Mouse (Mus musculus): ENCODE measurements around the gene Fbxl17. TPM values are rescaled to one million over a fixed set of nuclear protein-coding genes. Genes with fewer than 3 reads are reported as not detected.

The Fbxl17 gene
- polyA plus RNA-seq, 1 experiment from 2014 or later, result 9.8 TPM

DNA sequence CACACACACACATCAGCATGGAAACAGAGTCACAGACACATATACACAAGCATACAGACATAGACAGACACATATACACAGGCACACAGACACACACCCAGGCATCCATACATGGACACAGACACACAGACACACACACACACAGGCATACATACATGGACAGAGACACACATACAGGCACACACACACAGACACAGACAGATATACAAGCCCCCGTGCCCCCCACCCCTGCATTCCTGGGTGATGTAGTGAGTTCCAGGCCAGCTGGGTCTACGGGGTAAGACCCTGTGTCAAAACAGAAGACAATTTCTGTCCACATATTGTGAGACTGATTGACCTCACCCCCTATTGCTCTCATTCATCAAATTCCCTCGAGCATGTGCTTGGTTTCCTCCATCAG is 332.6 kb downstream of the Fbxl17 start:
- H3K27ac ChIP-seq, result no peak overlapping the region
- no peaks in the 10 kb centered on the region for H3K79me2 ChIP-seq (ENCODE audit: inconsistent target)
- WGBS (ENCODE audit: missing documents), result 95% methylated on average over 3 of the region's 3 CpGs
- H3K4me3 ChIP-seq (ENCODE audit: inconsistent target), result no peak overlapping the region
- H3K36me3 ChIP-seq (ENCODE audit: inconsistent target), result no peaks in the 10 kb centered on the region

- WGBS (ENCODE audit: missing documents), result 96% methylated on average over 3 of the region's 3 CpGs
- H3K79me2 ChIP-seq (ENCODE audit: inconsistent target), result no peaks in the 10 kb centered on the region
- H3K4me3 ChIP-seq (ENCODE audit: inconsistent target), result no peak overlapping the region
- H3K36me3 ChIP-seq (ENCODE audit: inconsistent target), result no peaks in the 10 kb centered on the region
- no peak overlapping the region for H3K27ac ChIP-seq
Measured at GRCm38 (mm10) chr17:63166692-63167091, 333.1 kb downstream of the Fbxl17 start.

DNA sequence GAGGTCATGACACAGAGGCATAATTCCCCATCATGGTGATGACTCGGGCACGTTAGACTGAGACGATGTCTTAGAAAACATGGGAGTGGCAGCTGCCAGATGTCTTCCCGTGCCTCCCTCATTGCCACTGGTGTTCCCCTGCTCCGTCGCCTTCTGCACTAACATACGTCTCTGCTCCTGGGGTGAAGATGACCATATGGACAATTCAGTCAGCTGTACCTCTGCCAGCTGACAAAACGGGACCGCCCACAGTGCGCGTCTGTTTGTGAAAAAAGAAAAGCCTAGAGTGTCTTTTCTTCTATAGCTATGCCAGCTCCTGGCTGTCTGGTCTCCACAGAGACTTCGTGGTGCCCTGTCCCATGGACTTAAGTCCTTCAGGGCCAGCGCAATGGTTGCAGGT is 334.0 kb downstream of the Fbxl17 start:
- WGBS (ENCODE audit: missing documents), result 95% methylated on average over 13 of the region's 13 CpGs
- Histone ChIP-seq H3K79me2 (ENCODE audit: inconsistent target) (no peaks in the 10 kb centered on the region), H3K4me3 (ENCODE audit: inconsistent target) (no peak overlapping the region), H3K36me3 (ENCODE audit: inconsistent target) (no peaks in the 10 kb centered on the region), H3K27ac (no peak overlapping the region)

DNA sequence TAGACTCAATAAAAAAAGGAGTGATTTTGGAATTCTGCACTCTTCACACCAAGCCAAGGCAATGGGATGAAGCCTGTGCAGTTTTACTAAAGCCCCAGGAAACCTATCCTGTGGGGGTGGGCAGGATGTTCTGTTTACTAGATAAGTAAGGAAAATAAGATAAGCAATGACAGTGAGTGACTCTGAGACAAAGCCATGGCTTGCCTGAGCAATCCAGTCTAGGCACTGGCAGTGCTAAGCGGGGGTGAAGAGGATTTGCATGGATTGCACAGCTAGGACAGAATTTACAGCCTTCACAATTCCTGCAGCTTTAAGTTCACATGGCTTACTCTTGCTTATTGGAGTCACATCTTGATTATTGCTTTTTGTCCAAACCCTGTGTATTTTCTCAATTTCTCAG is 335.5 kb downstream of the Fbxl17 start:
- no peak overlapping the region for H3K4me3 ChIP-seq (ENCODE audit: inconsistent target)
- H3K27ac ChIP-seq, result no peak overlapping the region
- no peaks in the 10 kb centered on the region for H3K79me2 ChIP-seq (ENCODE audit: inconsistent target)
- WGBS (ENCODE audit: missing documents), result 94% methylated on average over 1 of the region's 1 CpGs
- no peaks in the 10 kb centered on the region for H3K36me3 ChIP-seq (ENCODE audit: inconsistent target)

- WGBS (ENCODE audit: missing documents), result 90% methylated on average over 5 of the region's 5 CpGs
- H3K36me3 ChIP-seq (ENCODE audit: inconsistent target), result no peaks in the 10 kb centered on the region
- H3K4me3 ChIP-seq (ENCODE audit: inconsistent target), result no peak overlapping the region
- no peaks in the 10 kb centered on the region for H3K79me2 ChIP-seq (ENCODE audit: inconsistent target)
- H3K27ac ChIP-seq, result no peak overlapping the region
Measured at GRCm38 (mm10) chr17:63161953-63162352, 337.9 kb downstream of the Fbxl17 start.

DNA sequence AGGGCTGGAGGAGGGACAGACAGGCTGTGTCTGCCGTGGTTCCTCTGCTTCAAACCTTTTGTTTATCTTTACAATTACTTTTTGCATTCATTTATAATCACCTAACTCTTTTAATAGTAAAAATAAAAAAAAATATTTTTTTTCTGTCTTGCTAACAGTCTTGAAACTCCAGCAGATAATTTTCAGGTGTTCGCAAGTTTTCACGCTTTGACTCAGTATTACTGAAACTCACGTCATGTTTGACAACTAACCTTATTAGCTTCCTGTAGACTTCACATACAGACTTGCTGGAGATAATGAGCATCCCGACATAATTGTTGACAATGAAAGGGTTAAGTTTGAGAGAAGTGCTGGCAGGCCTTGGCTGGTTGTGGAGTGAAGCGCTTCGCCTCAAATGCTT is 340.6 kb downstream of the Fbxl17 start:
- Histone ChIP-seq H3K79me2 (ENCODE audit: inconsistent target) (no peaks in the 10 kb centered on the region), H3K36me3 (ENCODE audit: inconsistent target) (no peaks in the 10 kb centered on the region), H3K27ac (no peak overlapping the region), H3K4me3 (ENCODE audit: inconsistent target) (no peak overlapping the region)
- 89% methylated on average over 7 of the region's 7 CpGs for WGBS (ENCODE audit: missing documents)

DNA sequence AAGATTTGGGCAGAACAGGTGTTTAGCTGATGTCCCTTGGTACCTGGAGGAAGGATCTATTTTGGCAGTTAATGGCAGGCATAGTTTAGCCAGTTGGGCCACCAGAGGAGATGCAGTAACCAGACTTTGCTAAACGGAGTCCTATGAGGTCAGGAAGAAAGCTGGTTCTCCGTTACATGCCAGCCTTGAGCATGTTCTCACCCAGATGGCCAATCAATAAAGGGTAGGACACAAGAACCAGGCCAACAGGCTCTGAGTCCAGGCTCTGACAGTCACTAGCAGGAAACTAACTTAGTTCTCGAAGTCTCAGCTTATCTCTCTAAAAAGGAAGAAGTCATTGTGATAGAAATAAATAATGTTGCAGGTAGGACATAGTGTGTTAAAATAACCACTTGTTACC is 341.4 kb downstream of the Fbxl17 start:
- Histone ChIP-seq H3K36me3 (ENCODE audit: inconsistent target) (no peaks in the 10 kb centered on the region), H3K27ac (no peak overlapping the region), H3K4me3 (ENCODE audit: inconsistent target) (no peak overlapping the region), H3K79me2 (ENCODE audit: inconsistent target) (no peaks in the 10 kb centered on the region)
- 94% methylated on average over 3 of the region's 3 CpGs for WGBS (ENCODE audit: missing documents)

DNA sequence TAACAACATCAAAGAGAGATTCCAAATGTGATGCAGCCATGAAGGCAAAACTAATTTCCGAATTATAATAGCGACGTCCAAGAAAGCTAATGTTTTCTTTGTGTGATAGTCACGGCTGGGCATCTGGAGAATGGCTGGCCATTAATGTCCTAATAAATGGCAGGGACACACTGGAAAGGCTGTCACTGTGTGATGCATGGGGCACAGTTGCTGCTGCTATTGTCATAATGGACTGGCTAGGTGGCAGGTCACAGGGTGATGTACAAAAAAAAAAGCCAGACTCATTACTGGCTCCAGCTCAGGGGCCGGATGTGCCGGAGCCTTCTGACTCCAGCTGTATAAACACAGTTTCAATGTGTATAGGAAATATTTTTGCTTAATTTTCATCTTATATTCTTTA is 341.9 kb downstream of the Fbxl17 start:
- H3K27ac ChIP-seq, result no peak overlapping the region
- 96% methylated on average over 6 of the region's 6 CpGs for WGBS (ENCODE audit: missing documents)
- H3K79me2 ChIP-seq (ENCODE audit: inconsistent target), result no peaks in the 10 kb centered on the region
- no peak overlapping the region for H3K4me3 ChIP-seq (ENCODE audit: inconsistent target)
- H3K36me3 ChIP-seq (ENCODE audit: inconsistent target), result no peaks in the 10 kb centered on the region

GRCm38 (mm10) chr17:63157019-63157418 is 342.8 kb downstream of the Fbxl17 start:
- 97% methylated on average over 7 of the region's 7 CpGs for WGBS (ENCODE audit: missing documents)
- H3K36me3 ChIP-seq (ENCODE audit: inconsistent target), result no peaks in the 10 kb centered on the region
- H3K27ac ChIP-seq, result no peak overlapping the region
- no peak overlapping the region for H3K4me3 ChIP-seq (ENCODE audit: inconsistent target)
- H3K79me2 ChIP-seq (ENCODE audit: inconsistent target), result no peaks in the 10 kb centered on the region

DNA sequence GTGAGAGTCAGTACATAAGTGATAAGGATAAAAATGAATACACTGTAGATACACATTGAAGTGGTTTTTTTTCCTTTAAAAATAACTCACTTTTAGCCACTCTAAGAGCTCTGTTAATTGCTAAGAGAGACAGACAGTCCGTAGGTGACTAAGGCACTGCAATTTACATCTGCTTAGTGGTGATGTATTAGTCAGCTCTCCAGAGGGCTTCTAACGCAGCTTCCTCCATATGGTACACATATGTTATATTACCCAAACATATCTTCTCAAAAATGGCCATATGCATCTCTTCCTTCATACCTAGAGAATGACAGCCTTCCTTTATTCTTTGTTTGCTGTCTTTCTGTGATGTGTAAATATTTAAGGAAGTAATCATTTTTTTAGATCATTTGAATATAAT is 353.3 kb downstream of the Fbxl17 start:
- Histone ChIP-seq H3K79me2 (ENCODE audit: inconsistent target) (no peaks in the 10 kb centered on the region), H3K4me3 (ENCODE audit: inconsistent target) (no peak overlapping the region), H3K27ac (no peak overlapping the region), H3K36me3 (ENCODE audit: inconsistent target) (no peaks in the 10 kb centered on the region)
- 91% methylated on average over 2 of the region's 2 CpGs for WGBS (ENCODE audit: missing documents)

- Histone ChIP-seq H3K79me2 (ENCODE audit: inconsistent target) (no peaks in the 10 kb centered on the region), H3K4me3 (ENCODE audit: inconsistent target) (no peak overlapping the region), H3K27ac (no peak overlapping the region), H3K36me3 (ENCODE audit: inconsistent target) (no peaks in the 10 kb centered on the region)
- 90% methylated on average over 12 of the region's 12 CpGs for WGBS (ENCODE audit: missing documents)
Measured at GRCm38 (mm10) chr17:63145751-63146491, 353.9 kb downstream of the Fbxl17 start.

DNA sequence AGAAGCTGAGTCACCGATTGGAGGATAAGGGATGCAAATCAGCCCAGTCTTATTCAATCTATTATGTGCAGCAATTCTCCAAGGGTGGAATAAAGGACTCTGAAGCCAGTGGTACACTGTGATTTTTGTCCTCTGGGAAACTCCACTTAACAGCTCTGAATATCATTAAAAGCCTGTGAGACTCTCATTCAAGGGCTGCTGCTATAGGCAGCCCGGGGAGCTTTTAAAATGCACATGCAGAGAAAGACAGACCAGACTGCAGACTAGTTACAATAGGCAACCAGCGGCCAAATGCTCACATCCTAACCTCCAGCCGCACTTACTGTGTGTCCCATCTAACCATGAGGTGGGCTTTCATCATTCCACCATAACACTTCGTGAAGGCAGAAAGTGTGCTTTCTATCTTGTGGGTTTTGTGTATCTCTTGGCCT is 354.5 kb downstream of the Fbxl17 start:
- Histone ChIP-seq H3K4me3 (ENCODE audit: inconsistent target) (no peak overlapping the region), H3K36me3 (ENCODE audit: inconsistent target) (no peaks in the 10 kb centered on the region), H3K79me2 (ENCODE audit: inconsistent target) (no peaks in the 10 kb centered on the region), H3K27ac (no peak overlapping the region)
- WGBS (ENCODE audit: missing documents), result 97% methylated on average over 5 of the region's 5 CpGs

- H3K27ac ChIP-seq, result no peak overlapping the region
- H3K4me3 ChIP-seq (ENCODE audit: inconsistent target), result no peak overlapping the region
- no peaks in the 10 kb centered on the region for H3K36me3 ChIP-seq (ENCODE audit: inconsistent target)
- H3K79me2 ChIP-seq (ENCODE audit: inconsistent target), result no peaks in the 10 kb centered on the region
- WGBS (ENCODE audit: missing documents), result 88% methylated on average over 7 of the region's 7 CpGs
Measured at GRCm38 (mm10) chr17:63143825-63144224, 356.0 kb downstream of the Fbxl17 start.

DNA sequence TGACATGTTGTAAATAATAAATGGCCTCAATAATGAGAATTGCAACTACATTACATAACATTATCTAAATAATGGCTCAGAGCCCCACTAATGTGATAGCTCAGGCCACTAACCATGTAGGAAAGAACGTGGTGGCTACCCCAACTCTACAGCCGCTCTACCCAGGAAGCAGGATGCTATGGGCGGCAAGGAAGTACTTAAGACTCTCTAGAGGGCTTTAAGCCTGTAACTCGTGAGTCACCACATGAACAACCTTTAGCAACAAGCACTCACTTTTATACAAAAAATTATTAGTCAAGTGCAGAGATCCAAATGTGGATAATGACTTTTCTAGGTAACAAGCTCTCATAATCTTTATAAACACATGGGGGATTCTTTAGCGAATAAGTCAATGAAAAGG is 365.0 kb downstream of the Fbxl17 start:
- Histone ChIP-seq H3K36me3 (ENCODE audit: inconsistent target) (no peaks in the 10 kb centered on the region), H3K27ac (no peak overlapping the region), H3K79me2 (ENCODE audit: inconsistent target) (no peaks in the 10 kb centered on the region), H3K4me3 (ENCODE audit: inconsistent target) (no peak overlapping the region)
- 89% methylated on average over 5 of the region's 5 CpGs for WGBS (ENCODE audit: missing documents)

DNA sequence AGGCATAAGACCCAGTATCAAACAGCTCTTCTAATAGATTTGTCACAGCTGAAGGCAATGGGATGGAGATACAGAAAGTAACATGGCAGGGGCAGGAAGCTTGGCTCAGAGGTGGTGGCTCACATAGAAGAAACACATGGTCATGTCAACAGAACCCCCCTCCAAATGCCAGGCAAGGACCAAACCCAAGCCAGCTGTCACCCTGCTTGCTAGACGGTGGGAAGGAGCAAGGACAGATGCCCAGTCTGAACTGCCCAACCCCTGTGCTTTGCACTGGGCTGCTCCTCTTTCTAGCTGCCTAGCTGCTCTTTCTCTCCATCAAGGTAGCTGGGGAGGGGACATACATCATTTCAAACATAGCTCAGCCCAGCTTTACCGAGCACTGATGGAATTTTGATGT is 377.4 kb downstream of the Fbxl17 start:
- H3K27ac ChIP-seq, result no peak overlapping the region

GRCm38 (mm10) chr17:63119701-63120100 is 380.1 kb downstream of the Fbxl17 start:
- 93% methylated on average over 3 of the region's 3 CpGs for WGBS (ENCODE audit: missing documents)
- no peaks in the 10 kb centered on the region for H3K36me3 ChIP-seq (ENCODE audit: inconsistent target)
- H3K27ac ChIP-seq, result no peak overlapping the region
- H3K79me2 ChIP-seq (ENCODE audit: inconsistent target), result no peaks in the 10 kb centered on the region
- H3K4me3 ChIP-seq (ENCODE audit: inconsistent target), result no peak overlapping the region

More for the DNA sequence above, 377.4 kb downstream of the Fbxl17 start:
- Histone ChIP-seq H3K4me3 (ENCODE audit: inconsistent target) (no peak overlapping the region), H3K36me3 (ENCODE audit: inconsistent target) (no peaks in the 10 kb centered on the region), H3K79me2 (ENCODE audit: inconsistent target) (no peaks in the 10 kb centered on the region)
- WGBS (ENCODE audit: missing documents), result 100% methylated on average over 2 of the region's 2 CpGs
